Mouse (Mus musculus) naive thymus-derived CD4-positive, alpha-beta T cell, adult 2 months (primary cell): ENCODE results near the gene Hfe.
"Not testable (repeated sequence)": the region's sequence is repeated elsewhere in the genome, so short reads cannot be mapped to it uniquely, and the experiment has no call there.

Source experiments
- DNase-seq: peaks from one replicate; pipeline ENCODE4 v3.0.0-alpha.2; 2011; ENCODE audit warnings: low read depth

Gene Hfe

DNA sequence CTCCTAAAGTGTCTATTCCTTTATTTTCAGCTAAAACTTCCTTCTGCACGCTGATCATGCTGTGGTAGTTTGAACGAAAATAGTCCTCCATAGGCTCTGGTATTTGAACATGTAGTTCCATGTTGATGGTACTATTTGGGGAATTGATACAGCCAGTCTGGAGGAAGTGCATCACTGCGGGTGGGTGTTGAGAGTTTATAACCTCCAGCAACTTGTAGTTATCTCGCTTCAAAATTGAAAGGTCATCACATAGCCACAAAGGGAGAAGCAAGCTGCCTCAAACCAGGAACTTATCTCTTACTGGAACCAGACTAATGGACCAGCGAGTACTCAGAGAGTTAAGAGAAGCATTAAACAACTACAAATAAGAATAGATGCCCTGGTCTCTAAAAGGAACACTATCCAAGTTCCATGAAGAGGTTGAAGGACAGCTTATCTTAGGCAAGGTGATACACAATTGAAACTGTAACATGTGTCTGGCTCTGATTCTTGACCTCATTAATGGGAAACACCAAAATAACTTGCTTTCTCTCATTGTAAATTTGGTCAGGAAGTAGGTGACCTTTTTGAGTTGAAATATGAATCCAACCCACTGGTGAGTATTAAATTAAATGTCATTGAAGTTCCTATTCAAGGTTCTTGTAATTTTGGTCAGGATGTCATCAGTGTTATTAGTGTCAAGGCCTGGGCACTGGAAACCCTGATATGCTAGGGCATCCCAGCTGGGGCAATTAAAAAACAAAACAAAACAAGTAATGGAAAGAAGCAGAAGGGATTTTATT lies 5.8 kb upstream of the Hfe start:
- no peak for DNase-seq

DNA sequence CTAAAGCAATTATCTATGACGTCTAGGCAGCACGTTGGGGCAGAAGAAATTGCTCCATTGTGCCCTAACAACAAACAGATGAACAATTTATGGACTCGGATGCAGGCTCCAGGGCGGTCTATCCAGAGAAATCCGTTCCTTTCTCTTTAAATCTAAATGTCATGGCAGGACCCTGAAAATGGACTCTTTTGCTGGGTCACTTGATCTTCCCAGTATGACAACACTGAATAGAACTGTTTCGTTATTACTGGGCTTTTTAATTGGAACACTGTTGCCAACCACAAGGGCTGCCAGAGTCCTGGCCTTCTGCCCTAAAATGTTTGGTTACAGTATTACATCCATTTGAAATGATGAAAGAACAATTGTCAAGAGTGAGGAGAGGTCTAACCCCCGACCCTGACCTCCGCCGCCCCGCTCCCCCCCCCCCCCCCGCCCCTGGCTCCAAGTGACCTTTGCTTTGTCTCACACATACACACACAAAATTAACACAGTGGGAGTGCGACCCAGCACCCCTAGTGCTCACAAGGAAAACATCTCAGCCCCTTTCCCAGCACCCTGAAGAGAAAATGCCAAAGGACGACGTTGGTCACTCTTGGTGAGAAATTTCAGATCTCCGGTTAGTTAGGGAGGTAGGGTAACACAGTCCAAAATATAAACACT lies 810 bp downstream of the Hfe start:
- no peak for DNase-seq

DNA sequence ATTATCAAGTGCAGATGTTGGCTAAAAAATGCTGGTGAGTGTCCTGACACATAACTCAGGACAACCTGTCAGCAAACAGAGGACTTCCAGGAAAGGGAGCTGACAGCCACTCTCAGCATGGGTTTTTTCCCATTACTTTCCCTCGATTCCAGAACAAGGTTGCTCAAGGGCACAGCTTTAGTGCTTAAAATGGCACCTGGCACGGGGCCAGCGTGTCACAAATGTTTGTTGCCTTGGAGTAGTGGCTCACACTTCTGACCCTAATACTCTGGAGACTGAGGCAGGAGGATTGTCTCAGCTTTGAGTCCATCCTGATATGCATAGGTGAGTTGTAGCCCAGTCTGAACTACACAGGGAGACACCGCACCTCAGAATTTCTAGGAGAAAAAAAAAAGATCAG lies 2.0 kb downstream of the Hfe start:
- no peak for DNase-seq

DNA sequence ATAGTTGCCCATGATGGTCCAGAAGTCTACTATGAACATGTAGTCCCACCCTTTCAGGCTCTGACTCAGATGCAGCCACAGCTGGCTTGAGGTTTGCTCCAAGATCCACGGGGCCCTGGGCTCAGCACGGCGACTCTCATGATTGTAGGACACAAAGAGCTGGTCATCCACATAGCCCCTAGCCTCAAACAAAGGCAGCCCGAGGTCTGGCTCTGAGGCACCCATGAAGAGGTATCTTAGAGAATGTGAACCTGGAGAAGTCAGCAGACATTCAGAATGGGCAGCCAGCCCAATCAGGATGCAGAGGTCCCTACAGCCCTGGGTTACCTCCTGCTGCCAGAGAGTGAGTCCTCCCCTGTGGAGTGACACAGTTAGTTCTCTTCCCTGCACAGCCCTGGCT lies 2.6 kb downstream of the Hfe start:
- no peak for DNase-seq

DNA sequence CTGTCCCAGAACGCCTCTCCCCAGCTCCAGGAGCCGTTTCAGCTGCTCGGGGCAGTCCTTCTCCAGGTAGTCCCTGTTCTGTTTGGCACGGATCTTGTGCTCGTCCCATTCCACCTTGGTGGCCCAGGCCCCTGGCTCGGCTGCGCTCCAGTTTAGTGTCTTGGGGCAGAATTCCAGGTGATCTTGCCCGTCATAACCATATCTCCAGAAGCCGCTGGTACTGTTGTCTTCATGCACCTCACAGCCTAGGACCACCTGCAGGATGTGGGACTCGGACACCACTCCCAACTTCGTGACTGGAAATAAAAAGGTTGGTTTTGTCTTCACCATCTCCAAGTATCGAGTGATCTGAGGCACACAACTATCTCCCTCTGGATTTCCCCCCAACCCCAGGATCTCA lies 3.9 kb downstream of the Hfe start:
- DNase-seq: no peak

DNA sequence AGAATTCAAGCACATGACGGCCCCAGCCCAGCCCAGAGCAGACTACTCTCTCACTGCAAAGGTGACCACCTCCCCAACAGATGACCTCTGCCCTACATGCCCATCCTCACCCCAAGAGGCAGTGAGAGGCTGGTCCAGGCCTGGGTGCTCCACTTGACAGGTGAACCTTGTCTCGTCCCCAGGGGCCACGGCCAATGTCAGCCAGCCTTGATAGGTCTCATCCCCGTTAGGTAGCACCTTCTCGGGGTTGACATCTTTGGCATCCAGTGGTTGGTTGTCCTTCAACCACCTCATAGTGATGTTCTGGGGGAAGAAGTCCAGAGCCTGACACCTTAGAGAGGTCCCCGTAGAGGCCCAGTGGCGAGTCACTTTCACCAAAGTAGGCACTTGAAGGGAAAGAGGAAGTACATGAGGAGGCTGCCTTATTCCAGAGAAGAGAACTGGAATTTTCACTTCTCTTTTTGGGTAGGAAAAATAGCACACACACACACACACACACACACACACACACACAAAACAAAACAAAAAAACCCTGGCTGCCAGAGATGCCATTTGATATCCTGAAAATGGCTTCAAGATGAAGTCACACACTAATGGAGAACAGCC lies 4.8 kb downstream of the Hfe start:
- DNase-seq: no peak

DNA sequence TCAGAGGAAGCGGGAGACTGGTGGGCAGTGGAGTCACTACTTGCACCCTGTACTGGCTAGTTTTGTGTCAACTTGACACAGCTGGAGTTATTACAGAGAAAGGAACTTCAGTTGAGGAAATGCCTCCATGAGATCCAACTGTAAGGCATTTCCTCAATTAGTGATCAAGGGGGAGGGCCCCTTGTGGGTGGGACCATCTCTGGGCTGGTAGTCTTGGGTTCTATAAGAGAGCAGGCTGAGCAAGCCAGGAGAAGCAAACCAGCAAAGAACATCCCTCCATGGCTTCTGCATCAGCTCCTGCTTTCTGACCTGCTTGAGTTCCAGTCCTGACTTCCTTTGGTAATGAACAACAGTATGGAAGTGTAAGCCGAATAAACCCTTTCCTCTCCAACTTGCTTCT lies 7.9 kb downstream of the Hfe start:
- not testable (repeated sequence) for DNase-seq

DNA sequence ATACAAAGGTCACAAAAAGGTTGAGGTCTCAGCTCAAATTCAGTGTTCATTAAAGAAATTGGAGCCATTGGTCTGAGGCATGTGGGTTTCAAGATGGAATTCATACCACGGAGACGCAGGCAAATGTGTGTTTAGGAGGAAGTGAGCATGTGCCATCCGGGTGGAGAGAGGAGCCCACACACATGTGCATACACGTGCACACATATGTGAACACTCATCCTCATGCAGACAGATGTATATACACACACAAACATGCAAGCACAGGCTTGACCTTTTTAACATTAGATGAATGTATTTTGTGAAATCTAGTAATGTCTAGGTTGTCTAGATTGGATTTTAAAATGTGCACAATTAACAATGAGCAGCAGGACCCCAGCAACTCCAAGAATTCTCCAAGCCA lies 8.4 kb downstream of the Hfe start:
- DNase-seq: no peak

DNA sequence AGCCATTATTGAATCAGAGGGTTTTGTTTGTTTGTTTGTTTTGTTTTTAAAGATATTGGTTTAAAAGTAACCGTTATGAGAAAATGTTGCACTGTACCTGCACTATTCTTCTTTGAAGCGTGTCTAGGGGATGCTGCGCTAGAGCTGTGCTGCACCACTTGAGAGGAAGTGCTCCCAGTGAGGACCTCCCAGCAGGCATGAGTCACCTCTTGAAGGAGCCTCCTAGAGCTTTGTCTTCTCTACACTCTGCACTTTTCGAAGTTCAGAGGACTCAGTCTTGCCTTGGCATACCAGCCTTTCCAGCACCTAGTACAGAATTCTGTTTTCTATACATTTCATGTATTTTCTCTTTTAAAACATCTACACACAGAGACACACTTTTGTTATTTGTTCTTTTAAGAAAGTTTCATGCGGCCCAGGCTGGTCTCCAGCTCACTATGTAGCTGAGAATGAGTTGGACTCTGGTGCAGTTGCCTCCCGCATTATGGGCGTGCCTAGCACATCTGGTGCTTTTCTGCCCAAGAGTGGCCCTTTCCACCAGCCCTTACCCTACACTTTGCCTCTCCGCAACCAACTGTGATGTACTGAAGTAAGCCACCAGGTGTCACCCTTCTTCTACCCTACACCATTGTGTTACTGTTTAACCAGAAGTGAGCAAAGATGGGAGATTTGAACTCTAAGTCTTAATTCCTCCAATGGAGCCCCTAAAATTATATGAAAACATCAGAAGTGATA lies 9.7 kb downstream of the Hfe start:
- peak; percentile 90 for DNase-seq

DNA sequence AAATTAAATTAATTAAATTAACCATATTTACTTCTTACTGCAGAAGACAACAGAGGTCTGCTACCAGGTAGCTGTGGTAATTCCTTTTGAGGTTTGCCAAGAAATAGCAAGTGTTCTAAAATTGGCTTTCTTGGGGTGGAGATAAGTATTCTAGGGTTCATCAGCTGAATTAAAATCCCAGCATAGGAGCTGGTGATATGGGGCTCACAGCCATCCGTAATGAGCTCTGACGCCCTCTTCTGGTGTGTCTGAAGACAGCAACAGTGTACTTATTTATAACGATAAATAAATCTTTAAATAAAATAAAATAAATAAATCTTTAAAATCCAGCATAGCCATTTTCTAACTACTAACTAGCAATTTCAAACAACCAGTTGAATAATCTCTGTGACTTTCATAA lies 10.9 kb downstream of the Hfe start:
- no peak for DNase-seq

DNA sequence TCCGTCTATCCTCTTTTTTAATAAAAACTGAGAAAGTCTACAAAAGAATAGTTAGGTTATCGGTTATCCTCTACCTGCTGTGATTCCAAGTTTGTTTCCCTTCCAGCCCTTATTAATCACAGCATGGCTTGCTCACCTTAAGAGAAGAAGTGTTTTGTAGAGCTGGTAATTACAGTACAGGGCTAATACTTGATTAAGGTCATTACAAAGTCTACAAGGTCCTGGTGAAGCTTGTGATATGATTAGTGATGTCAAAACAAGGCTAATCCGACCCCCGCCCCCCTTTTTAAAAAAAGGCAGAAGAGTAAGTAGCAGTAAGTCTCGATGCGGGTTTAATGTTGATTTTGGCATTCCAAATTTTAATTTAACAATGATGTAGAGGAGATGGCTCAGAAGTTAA lies 11.7 kb downstream of the Hfe start:
- DNase-seq: no peak

DNA sequence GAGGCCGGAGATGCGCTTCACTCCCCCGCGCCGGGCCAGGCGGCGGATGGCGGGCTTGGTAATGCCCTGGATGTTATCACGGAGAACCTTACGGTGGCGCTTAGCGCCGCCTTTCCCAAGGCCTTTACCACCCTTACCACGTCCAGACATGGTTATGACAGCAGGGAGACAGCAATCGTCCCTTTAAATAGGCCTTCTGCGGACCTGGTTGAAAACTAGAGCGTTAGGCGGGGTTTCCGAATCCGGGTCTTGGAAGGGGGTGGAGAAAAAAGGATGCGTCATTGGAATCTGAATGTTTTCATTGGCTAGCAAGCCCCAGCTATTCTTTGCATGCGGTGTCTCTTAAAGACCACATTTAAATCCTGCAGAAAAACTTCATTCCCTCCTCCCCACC lies 12.4 kb downstream of the Hfe start, which contains the start of gene Hist1h4c:
Gene Hist1h4c (minus strand): TSS at position 155 of the 394 bp plus-strand sequence.
- peak; percentile 99 for DNase-seq

DNA sequence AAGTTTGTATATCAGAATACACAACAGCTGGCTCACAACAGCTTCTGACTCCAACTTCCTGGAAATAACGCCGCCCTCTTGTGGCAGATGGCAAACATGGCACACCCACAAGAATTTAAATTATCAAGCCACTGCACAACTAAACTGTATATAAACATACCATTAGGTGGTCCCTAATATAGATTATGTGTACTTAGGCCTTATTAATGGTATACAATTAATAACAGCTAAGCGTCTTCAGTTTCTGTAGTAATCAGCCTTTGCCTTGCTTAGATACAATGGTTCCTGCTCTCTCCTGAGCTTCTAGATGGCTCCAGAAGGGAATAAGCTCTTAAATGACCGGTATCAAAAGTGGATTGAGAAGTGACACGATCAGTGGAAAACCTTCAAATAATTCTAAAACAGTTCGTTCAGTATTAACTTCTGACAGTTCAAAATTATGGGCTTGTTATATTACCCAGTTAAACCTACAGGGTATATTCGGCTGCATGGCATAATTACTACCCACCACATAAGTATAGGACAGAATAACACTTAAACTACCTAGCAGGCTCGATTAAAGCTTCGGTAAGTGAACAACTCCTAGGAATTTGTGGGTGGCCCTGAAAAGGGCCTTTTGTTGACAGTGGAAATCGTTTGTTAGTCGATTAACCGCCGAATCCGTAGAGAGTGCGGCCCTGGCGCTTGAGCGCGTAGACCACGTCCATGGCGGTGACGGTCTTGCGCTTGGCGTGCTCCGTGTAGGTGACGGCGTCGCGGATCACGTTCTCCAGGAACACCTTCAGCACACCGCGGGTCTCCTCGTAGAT lies 13.0 kb downstream of the Hfe start:
- peak; percentile 85 for DNase-seq

DNA sequence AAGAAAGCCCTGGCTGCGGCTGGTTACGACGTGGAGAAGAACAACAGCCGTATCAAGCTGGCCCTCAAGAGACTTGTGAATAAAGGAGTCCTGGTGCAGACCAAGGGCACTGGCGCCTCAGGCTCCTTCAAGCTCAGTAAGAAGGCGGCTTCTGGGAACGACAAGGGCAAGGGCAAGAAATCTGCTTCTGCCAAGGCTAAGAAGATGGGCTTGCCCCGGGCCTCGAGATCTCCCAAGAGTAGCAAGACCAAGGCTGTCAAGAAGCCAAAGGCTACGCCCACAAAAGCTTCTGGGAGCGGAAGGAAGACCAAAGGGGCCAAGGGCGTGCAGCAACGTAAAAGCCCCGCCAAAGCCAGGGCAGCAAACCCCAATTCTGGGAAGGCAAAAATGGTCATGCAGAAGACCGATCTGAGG lies 14.6 kb downstream of the Hfe start:
- DNase-seq: no peak

DNA sequence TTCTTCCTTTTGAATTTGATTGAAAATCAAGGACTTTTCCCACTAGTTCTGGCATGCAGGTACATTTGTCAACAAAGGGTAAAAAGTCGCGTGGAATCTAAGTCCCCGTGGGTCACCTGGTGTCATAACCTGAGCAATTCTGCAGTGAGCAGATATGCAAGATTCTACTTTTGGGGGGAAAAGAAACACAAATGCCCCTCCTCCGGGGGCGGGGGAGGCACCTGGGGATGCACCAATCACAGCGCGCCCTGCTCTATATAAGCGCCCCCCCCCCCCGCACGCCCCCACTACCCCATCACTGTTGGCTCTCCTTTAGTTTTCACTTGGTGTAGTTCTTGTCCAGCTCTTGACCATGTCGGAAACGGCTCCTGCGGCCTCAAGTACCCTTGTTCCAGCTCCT lies 15.1 kb downstream of the Hfe start, which contains the start of gene Hist1h1t:
Gene Hist1h1t (plus strand): TSS at position 301 of the 400 bp plus-strand sequence.
- DNase-seq: no peak

DNA sequence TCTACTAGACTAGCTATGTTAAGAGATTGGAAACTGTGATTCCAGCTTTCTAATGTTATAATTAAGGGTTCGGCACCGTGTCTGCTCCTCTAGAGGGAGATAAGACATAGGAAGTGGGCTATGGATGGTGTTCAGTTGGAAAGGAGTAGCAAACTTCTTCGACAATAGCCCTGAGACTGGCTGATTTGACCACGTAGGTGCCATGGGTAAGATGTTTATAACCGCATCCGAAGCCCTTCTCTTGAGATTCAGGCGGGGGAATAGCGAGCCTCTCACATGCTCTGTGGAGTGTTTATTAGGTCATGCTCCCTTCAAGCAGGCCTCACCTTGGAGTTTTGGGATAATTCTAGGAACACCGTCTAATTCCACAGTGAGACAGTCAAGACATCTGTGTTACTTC lies 15.7 kb downstream of the Hfe start:
- DNase-seq: no peak

DNA sequence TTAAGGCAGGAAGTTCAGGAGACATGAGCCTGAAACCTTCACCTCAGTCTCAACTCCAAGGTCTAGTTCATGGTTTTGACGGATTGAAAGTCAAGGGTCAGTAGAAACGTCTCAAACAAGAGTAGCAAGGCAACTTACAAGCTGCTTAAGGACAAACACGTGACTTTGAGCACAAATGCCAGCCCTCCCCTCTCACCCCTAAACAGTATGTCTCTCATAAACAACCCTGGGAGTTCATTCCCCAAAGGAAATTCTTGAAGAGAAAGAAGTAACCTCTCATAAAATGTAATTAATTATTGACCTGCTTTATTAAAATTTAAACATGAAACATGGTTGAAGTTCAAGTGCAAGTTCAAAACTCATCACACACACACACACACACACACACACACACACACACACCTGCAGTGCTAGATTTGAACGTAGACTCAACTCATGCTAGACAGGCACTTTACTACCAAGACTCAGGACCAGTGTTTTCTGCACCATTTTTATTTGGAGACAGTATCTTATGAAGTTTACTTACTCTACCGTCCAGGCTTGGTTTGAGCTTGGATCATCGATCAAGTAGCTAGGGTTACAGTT lies 16.7 kb downstream of the Hfe start:
- DNase-seq: no peak

DNA sequence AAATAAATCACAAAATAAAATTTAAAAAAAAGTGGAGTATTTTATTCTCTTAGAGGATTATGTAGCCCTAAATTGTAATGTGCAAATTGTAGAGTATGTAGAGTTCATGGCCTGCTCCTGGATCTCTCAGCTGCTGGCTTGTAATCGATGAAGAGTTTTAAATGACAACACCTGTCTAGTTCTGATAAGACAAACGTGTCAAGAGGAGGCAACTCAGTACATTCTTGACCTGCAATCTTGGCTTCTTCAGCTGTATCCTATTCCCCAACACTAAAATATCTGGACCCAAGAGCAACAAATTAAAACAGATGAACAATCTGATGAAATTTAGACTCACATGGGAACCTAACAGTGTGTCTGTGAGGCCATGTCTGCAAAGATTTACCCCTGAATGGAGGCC lies 21.2 kb downstream of the Hfe start:
- DNase-seq: no peak

DNA sequence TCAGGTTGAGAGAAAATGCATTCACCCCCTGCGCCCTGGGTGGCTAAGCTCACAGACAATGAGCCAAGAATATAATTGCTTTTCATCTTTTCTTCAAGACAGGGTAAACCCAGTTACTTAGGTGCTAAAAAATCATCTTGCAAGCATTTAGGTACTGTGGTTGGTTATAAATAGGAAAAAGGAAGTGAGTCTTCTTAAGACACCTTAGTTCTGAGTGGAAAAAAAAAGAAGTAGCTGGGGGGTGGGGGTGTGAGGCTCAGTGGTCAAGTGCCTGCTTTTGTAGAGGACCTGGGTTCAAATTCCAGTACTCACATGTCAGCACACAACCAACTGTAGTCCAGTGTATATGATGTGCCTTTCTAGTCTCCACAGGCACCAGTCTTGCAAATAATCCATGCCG lies 21.7 kb downstream of the Hfe start:
- DNase-seq: no peak

DNA sequence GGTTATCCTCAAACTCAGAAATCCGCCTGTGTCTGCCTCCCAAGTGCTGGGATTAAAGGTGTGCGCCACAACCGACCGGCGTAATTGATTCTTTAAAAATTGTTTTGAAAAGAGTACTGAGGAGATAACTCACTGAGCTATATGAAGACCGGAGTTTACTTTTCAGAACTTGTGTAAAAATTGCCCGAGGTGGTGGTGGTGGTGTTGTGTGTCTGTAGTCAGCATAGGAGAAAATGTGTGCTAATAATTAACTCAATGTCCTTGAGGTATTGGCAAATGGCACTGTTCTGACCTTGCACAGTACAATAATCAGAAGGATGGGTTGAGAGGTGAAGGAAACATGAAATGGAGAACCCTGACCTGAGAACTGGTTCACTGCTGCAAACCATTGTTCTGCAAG lies 22.7 kb downstream of the Hfe start:
- DNase-seq: no peak

DNA sequence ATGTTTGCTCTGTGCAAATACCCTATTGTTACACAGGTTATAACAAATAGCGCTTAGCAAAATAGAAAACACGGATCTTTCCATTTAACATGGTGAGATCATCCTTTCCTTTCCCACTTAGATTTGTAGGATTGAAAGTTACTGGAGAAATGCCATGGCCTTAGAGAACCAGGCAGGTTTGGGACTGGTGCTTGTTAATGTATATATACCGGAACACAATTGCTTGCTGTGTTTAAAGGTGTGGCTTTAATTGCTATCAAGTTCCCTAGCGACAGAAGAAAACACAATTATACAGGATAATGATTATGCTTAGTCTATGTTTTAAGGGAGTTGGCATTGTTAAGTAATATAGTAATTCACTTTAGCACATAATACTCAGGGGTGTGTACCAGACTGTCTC lies 23.5 kb downstream of the Hfe start:
- DNase-seq: no peak
